Mouse (Mus musculus) monocyte, adult 5-6 weeks (primary cell): ENCODE measurements around the gene Cant1. TPM values are rescaled to one million over a fixed set of nuclear protein-coding genes. Genes with fewer than 3 reads are reported as not detected.

Source experiments
- ATAC-seq: fragments of 153-309, 156-312 bp; replicated peaks from 2 replicates; pipeline ENCODE4 v1.8.0; 2017; ENCODE audit warnings: mild to moderate bottlenecking; ENCODE audit not compliant: low TSS enrichment, insufficient number of reproducible peaks, severe bottlenecking, poor library complexity, low FRiP score
- total RNA-seq: library from RNA; stranded (forward); fragments of 200-1000, 200-491, 200-594 nt; gene quantifications from 3 replicates; pipeline ENCODE4 v1.2.3, GENCODE M21; 2017

Gene Cant1
- total RNA-seq, 1 experiment from 2014 or later, result 16.7 TPM

GRCm38 (mm10) chr11:118433398-118433868 lies 14.5 kb upstream of the Cant1 start:
- ATAC-seq, result no peak

GRCm38 (mm10) chr11:118431100-118431948 lies 12.4 kb upstream of the Cant1 start:
- no peak for ATAC-seq

DNA sequence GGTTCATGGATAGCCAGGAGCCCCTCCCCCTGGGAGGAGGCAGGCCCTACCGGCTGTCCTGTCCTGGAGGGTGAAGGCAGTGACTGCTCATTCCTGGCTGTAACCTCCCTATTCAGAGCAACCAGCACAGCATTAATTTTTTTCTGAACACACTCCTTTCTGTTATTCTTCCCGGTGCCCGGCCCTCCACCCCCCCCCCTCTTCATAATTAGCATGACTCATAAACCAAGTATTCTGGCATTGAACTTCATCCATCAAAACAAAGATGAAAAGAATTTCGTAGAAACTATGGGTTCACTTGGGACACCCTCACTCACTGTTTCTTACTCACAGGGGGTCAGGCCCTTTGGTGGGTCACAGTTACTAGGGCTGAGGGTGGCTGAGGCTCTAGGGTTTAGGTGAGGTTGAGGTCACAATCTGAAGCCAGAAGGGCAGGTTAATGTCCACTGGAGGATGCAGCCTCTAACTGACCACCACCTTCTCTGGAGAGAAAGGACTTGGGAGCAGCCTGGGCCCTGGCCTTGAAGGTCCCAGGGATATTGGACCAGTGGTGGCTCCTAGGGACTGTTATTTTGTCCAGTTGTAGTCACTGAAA lies 11.5 kb upstream of the Cant1 start:
- ATAC-seq, result no peak

- ATAC-seq, result no peak
Observed at GRCm38 (mm10) chr11:118428944-118429709, 10.2 kb upstream of the Cant1 start.

DNA sequence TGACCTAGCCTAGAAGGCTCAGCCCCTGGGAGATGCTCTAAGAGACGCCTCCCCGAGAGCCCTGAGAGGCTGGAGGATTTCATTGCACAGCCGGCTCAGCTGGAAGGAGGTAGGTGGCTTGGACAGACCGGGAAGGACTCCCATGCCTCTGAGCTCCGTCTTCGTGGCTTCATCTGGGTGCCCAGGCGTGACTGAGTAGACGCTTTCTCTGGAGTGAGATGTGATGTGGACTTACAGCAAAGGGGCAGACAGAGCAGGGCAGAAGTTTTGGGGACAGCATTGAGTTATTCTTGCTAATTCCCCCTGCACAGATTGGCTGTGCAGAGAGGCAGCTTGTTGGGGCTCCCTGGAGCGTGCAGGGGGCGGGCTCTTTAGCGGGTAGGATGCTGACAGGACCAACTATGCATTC lies 9.6 kb upstream of the Cant1 start:
- no peak for ATAC-seq

DNA sequence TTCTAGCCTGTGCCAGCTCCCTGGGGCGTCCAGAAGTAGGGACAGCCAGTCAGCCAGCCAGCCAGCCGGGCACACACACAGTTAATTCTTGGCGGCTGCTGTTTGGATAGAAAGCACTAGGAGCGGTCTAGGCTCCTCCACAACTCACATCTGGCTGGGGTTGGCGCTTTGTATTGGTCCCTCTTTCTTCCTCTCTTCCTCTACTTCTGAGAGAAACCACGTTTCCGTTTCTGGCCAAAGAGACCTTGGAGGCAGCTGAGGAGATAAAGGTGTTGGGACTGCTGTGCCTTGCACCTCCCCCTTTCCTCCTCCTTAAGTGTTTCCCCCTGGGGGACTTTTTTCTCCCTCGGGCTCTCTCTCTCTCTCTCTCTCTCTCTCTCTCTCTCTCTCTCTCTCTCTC lies 9.1 kb upstream of the Cant1 start, which contains the start of gene C1qtnf1:
TSS of gene C1qtnf1 (plus strand) at position 218 of the 400 bp plus-strand sequence.
- no peak for ATAC-seq

- ATAC-seq, result no peak
Observed at GRCm38 (mm10) chr11:118427266-118427779, 8.4 kb upstream of the Cant1 start.

DNA sequence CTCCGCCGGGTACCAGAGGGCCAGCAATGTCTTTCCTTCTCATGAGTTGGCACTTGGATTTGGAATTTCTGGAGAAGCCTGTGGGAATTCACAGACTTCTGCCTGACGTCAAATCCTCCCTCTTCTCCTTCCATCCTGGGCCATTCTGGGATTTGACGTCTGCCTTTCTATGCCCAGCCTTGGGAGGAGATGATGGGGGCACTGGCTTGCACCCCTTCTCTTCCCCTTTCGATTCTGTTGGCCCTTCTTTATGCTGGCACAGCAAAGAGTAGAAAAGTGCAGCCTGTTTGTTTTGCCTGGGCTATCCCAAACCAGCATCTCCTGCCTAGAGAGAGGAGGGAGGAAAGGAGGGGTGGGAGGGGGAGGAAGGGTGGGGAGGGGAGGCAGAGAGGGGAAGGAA lies 7.9 kb upstream of the Cant1 start:
- ATAC-seq, result no peak

- ATAC-seq, result no peak
Observed at GRCm38 (mm10) chr11:118424621-118425335, 5.9 kb upstream of the Cant1 start.

GRCm38 (mm10) chr11:118423266-118423971 lies 4.5 kb upstream of the Cant1 start:
- ATAC-seq, result no peak

GRCm38 (mm10) chr11:118420261-118420660 lies 1.4 kb upstream of the Cant1 start:
- ATAC-seq, result no peak

DNA sequence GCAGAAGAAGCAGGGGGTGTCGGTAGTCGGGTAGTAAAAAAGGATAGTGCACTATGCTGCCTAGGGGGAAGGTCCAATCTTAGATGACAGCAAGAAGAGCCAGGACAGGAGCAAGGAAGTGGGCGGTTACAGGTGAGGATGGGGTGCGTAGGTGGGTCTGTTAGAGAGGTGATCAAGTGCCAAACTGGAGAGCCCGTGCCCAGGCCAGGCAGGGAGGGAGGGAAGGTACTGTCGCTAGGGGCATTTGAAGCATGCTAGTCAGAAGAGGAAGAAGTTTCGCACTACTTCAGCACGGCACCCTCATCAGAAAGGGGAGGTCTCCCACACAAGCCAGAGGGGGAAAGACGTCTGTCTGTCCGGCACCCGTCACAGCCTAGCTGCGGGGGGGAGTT lies 448 bp downstream of the Cant1 start:
- ATAC-seq, result peak; percentile 37

DNA sequence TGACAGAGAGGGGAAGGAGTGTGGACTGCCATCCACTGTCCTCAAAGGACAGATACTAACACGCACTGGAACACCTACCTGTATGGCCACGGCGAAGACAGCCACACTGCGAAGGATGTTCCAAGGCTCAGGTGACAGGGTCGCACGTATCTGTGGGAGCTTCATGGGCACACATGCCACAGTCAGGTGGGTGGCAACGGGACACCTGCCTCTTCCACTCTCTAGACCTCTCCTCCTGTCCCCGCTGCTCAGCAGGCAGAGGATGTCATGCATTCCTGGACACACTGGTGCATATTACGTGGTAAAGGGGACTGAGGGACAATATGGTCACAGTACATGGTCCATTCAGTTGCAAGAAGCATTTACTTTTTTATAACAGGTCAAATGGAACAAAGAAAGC lies 1.4 kb downstream of the Cant1 start:
- no peak for ATAC-seq

- ATAC-seq, result no peak
Observed at GRCm38 (mm10) chr11:118416046-118416445, 2.8 kb downstream of the Cant1 start.

GRCm38 (mm10) chr11:118415630-118416029 lies 3.3 kb downstream of the Cant1 start:
- no peak for ATAC-seq

GRCm38 (mm10) chr11:118414270-118414669 lies 4.6 kb downstream of the Cant1 start:
- ATAC-seq, result no peak

GRCm38 (mm10) chr11:118413055-118413454 lies 5.8 kb downstream of the Cant1 start:
- ATAC-seq, result no peak

- ATAC-seq, result no peak
Observed at GRCm38 (mm10) chr11:118412601-118413000, 6.3 kb downstream of the Cant1 start.
